Mouse (Mus musculus) hindbrain, embryonic 13.5 days (tissue): ENCODE measurements around the gene Slit1. TPM values are rescaled to one million over a fixed set of nuclear protein-coding genes. Genes with fewer than 3 reads are reported as not detected.

ENCODE experiments used
- ATAC-seq: fragments of 200-750 bp; cut with Nextera tagmentation; 2 replicates; pipeline ENCODE4 v1.8.0; 2017; ENCODE audit warnings: moderate TSS enrichment; ENCODE audit not compliant: low FRiP score
- H3K27ac ChIP-seq: fragments of 300-500 bp; sonication (generic); 2 replicates; pipeline ENCODE4 v1.5.1; 2015; ENCODE audit warnings: inconsistent platforms, mild to moderate bottlenecking, moderate library complexity
- H3K27me3 ChIP-seq: fragments of 300-500 bp; sonication (generic); 2 replicates; pipeline ENCODE4 v1.6.1; 2015; ENCODE audit warnings: mild to moderate bottlenecking, inconsistent platforms
- H3K36me3 ChIP-seq: fragments of 300-500 bp; sonication (generic); 2 replicates; pipeline ENCODE4 v1.6.1; 2015; ENCODE audit warnings: mild to moderate bottlenecking, inconsistent platforms
- H3K4me1 ChIP-seq: fragments of 300-500 bp; sonication (generic); replicated peaks from 2 replicates; pipeline ENCODE4 v1.6.1; 2015; ENCODE audit warnings: inconsistent platforms
- H3K4me2 ChIP-seq: fragments of 300-500 bp; sonication (generic); 2 replicates; pipeline ENCODE4 v1.6.1; 2015; ENCODE audit warnings: inconsistent platforms, mild to moderate bottlenecking, moderate library complexity
- H3K4me3 ChIP-seq: fragments of 300-500 bp; sonication (generic); 2 replicates; pipeline ENCODE4 v1.5.1; 2015; ENCODE audit warnings: mild to moderate bottlenecking, inconsistent platforms
- H3K9ac ChIP-seq: fragments of 300-500 bp; sonication (generic); 2 replicates; pipeline ENCODE4 v1.6.1; 2015; ENCODE audit warnings: mild to moderate bottlenecking, inconsistent platforms
- H3K9me3 ChIP-seq: fragments of 300-500 bp; sonication (generic); 2 replicates; pipeline ENCODE4 v1.6.1; 2016; ENCODE audit warnings: inconsistent platforms
- WGBS: fragments of 180-500 bp; shearing (Covaris S2); methylation state at CpG from one replicate; pipeline ENCODE4 v1.1.7; 2015; 5-methylcytosine and 5-hydroxymethylcytosine counted together
- polyA plus RNA-seq: library from polyadenylated mRNA; unstranded; fragments of >200 nt; fragmentation: Nextera tagmentation; extraction: Ambion mirVana; gene quantifications from 2 replicates; pipeline ENCODE4 v1.2.1, GENCODE M21; 2015

Gene Slit1
- polyA plus RNA-seq, 1 experiment from 2014 or later: 22.3 TPM

GRCm38 (mm10) chr19:41680267-41680666 lies 63.2 kb downstream of the Slit1 start:
- H3K27ac ChIP-seq: no peak overlapping the region
- H3K4me3 ChIP-seq: no peak overlapping the region
- H3K36me3 ChIP-seq: no peaks in the 10 kb centered on the region
- H3K27me3 ChIP-seq: peaks cover 36% of the 10 kb centered on the region
- H3K9ac ChIP-seq: no peak overlapping the region
- ATAC-seq: no peak
- 62% methylated on average over 1 of the region's 1 CpGs for WGBS
- no peak overlapping the region for H3K4me2 ChIP-seq
- H3K4me1 ChIP-seq: peaks cover 81% of the 10 kb centered on the region
- H3K9me3 ChIP-seq: no peaks in the 10 kb centered on the region

DNA sequence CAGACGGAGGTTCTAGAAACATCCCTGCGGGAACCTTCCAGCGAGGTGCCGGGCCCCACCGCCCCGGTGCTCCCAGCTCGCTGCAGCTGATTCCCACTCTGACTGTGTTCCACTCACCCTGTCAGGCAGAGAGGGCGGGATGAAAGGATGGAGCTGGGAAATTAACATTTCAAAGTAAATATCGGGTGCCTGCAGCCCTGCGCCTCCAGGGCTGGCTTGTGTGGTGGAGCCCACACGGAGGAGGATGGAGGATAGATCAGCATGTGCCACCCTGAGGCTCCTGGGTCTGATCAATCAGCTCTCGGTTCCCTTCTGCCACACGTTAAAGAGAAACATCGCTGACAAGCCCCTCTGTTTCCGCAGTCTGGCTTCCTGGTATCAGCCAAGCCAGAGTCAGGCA lies 64.4 kb downstream of the Slit1 start:
- no peaks in the 10 kb centered on the region for H3K36me3 ChIP-seq
- H3K27me3 ChIP-seq: peaks cover 30% of the 10 kb centered on the region
- H3K27ac ChIP-seq: peak overlapping the region; percentile 40; the same call in 1 of the 2 replicates
- H3K9ac ChIP-seq: peak overlapping the region; percentile 46
- no peak overlapping the region for H3K4me3 ChIP-seq
- WGBS: 7% methylated on average over 15 of the region's 15 CpGs
- H3K9me3 ChIP-seq: no peaks in the 10 kb centered on the region
- peak overlapping the region; percentile 29 for H3K4me2 ChIP-seq
- H3K4me1 ChIP-seq: peaks cover 81% of the 10 kb centered on the region
- no peak for ATAC-seq

DNA sequence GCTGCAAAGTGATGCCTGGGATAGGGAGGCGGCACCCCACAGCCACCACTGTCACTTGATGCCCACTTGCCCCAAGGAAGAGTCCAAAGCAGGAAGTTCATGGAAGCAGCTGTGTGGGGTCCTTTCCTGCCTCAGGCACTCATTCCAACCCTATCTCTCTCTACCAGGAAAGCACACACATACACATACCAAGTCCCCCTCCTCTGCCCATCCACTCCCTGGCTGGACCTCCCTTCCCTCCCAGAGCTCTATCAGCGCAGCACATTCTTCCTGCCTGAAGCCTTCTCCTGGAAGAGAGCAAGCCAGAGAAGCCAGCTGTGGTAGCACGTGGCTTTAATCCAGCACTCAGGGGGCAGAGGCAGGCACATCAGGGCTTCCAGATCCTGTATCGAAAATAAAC lies 65.9 kb downstream of the Slit1 start:
- ATAC-seq: no peak
- H3K27ac ChIP-seq: no peak overlapping the region
- H3K9me3 ChIP-seq: no peaks in the 10 kb centered on the region
- peaks cover 91% of the 10 kb centered on the region for H3K4me1 ChIP-seq
- H3K36me3 ChIP-seq: no peaks in the 10 kb centered on the region
- no peak overlapping the region for H3K4me3 ChIP-seq
- no peak overlapping the region for H3K4me2 ChIP-seq
- peaks cover 27% of the 10 kb centered on the region for H3K27me3 ChIP-seq
- no peak overlapping the region for H3K9ac ChIP-seq
- WGBS: 65% methylated on average over 4 of the region's 4 CpGs

DNA sequence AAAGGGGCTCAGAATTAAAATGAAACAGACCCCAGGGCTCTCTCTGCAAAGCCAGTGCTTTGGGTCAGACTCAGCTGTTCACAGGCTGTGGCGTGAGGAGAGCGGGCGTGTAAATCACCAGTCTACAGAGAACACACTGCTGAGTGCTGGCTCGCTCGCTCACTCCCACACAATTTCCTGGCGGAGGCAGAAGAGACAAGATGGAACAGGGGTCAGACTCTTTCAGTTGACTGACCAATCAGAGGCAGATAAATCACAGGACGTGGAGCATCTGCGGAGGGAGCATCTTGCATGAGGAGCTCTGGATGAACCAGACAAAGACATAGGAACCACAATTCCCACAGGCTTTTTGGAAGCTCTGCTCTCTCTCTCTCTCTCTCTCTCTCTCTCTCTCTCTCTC lies 67.9 kb downstream of the Slit1 start:
- Histone ChIP-seq H3K4me2 (no peak overlapping the region), H3K27me3 (peaks cover 27% of the 10 kb centered on the region), H3K4me1 (peaks cover 96% of the 10 kb centered on the region), H3K9ac (0 out of 2 replicates have a peak overlapping the region, but pooled peaks have one; percentile 49), H3K4me3 (no peak overlapping the region), H3K36me3 (no peaks in the 10 kb centered on the region), H3K27ac (peak overlapping the region; percentile 73), H3K9me3 (no peaks in the 10 kb centered on the region)
- WGBS: 31% methylated on average over 8 of the region's 8 CpGs
- ATAC-seq: no peak

- Histone ChIP-seq H3K9me3 (no peaks in the 10 kb centered on the region), H3K4me3 (no peak overlapping the region), H3K36me3 (no peaks in the 10 kb centered on the region), H3K27me3 (peaks cover 27% of the 10 kb centered on the region), H3K27ac (no peak overlapping the region), H3K4me1 (peaks cover 97% of the 10 kb centered on the region), H3K9ac (no peak overlapping the region), H3K4me2 (no peak overlapping the region)
- whole genome bisulfite sequencing: 73% methylated on average over 4 of the region's 4 CpGs
- ATAC-seq: no peak
Observed at GRCm38 (mm10) chr19:41674366-41674765, 69.1 kb downstream of the Slit1 start.

DNA sequence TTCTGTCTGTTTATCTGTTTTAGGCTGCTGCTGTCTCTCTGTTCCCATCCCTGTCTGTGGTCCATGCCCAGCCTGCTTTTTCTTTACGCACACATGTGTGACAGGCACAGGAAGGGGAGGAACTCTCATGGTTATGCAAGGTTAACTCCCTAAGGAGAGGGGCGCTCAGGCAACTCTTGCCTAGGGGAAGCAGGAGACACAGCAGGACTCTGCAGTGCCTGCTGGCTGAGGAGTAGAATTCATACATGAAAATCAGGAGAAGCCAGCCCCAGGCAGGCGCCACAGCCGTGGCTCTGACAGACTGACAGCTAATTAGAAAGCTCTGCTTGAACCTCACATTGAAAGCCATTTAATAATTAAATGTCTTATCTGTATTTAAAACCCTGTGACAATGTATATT lies 70.6 kb downstream of the Slit1 start:
- Histone ChIP-seq H3K36me3 (no peaks in the 10 kb centered on the region), H3K27ac (peak overlapping the region; percentile 78), H3K9me3 (no peaks in the 10 kb centered on the region), H3K27me3 (peaks cover 22% of the 10 kb centered on the region), H3K9ac (no peak overlapping the region), H3K4me2 (no peak overlapping the region), H3K4me1 (peaks cover 97% of the 10 kb centered on the region), H3K4me3 (no peak overlapping the region)
- 0 out of 2 replicates have a peak, but pooled peaks have one; percentile 8 for ATAC-seq
- WGBS: 13% methylated on average over 4 of the region's 4 CpGs

GRCm38 (mm10) chr19:41670931-41671330 lies 72.5 kb downstream of the Slit1 start:
- ATAC-seq: no peak
- WGBS: 21% methylated on average over 7 of the region's 7 CpGs

GRCm38 (mm10) chr19:41670473-41670872 lies 73.0 kb downstream of the Slit1 start:
- Histone ChIP-seq H3K4me2 (no peak overlapping the region), H3K4me1 (peaks cover 88% of the 10 kb centered on the region), H3K36me3 (no peaks in the 10 kb centered on the region), H3K9ac (0 out of 2 replicates have a peak overlapping the region, but pooled peaks have one; percentile 24), H3K27me3 (peaks cover 30% of the 10 kb centered on the region), H3K9me3 (no peaks in the 10 kb centered on the region), H3K4me3 (no peak overlapping the region), H3K27ac (peak overlapping the region; percentile 78)
- WGBS: 8% methylated on average over 5 of the region's 5 CpGs
- no peak for ATAC-seq

More at GRCm38 (mm10) chr19:41670931-41671330, 72.5 kb downstream of the Slit1 start:
- no peaks in the 10 kb centered on the region for H3K36me3 ChIP-seq
- no peak overlapping the region for H3K9ac ChIP-seq
- peak overlapping the region; percentile 78 for H3K27ac ChIP-seq
- no peak overlapping the region for H3K4me3 ChIP-seq
- no peaks in the 10 kb centered on the region for H3K9me3 ChIP-seq
- no peak overlapping the region for H3K4me2 ChIP-seq
- H3K27me3 ChIP-seq: peaks cover 26% of the 10 kb centered on the region
- peaks cover 88% of the 10 kb centered on the region for H3K4me1 ChIP-seq

DNA sequence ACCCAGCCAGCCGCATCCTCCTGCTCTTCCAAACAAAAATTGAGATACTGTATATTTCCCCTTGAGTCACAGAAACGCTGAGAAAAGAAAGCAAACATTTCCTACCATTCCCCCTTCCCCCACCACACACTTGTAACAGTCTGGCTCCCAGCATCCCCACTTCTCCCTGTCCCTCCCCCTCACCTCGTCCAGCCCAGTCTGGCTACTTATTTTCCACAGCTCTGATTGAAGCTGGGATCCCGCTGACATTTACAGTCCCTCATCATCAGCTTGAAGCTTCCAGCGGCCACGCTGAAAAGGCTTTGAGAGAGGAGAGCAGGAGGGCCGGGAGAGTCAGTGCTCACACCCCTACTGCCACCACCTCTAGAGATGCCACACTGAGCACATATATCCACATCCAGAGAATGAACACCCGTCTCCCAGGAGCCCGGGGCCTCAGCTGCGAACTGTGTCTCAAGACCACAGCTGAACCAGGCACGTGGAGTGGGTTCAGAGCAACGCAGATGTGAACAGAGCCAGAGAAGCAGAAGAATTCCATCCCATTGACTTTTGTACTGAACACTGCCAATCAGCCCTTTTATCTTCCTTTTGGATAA lies 73.6 kb downstream of the Slit1 start:
- peaks cover 86% of the 10 kb centered on the region for H3K4me1 ChIP-seq
- H3K9me3 ChIP-seq: no peaks in the 10 kb centered on the region
- WGBS: 11% methylated on average over 12 of the region's 12 CpGs
- H3K9ac ChIP-seq: peak overlapping the region; percentile 26; the same call in 1 of the 2 replicates
- no peak overlapping the region for H3K4me2 ChIP-seq
- no peaks in the 10 kb centered on the region for H3K36me3 ChIP-seq
- H3K27ac ChIP-seq: peak overlapping the region; percentile 78
- no peak; the same call in 1 of the 2 replicates for ATAC-seq
- peaks cover 37% of the 10 kb centered on the region for H3K27me3 ChIP-seq
- H3K4me3 ChIP-seq: no peak overlapping the region

DNA sequence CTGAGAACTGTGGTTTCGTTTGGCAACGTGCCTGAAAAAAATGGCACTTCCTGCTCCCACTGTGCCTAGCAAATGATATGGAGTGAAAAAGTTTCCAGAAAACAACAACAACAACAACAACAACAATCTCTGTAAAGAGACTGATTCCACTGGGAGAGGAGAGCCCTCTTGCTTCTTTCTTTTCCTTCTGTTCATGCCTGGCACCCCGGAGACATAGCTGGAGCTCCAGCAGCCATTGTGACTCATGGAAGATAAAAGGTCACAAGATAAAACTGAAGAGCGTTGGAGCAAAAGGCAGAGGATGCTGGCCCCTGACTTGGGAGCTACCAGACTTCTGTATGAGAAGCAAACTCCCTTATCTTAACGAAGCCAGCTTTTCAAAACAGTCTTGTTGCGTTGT lies 75.9 kb downstream of the Slit1 start:
- no peak overlapping the region for H3K4me3 ChIP-seq
- peaks cover 43% of the 10 kb centered on the region for H3K27me3 ChIP-seq
- no peaks in the 10 kb centered on the region for H3K9me3 ChIP-seq
- no peaks in the 10 kb centered on the region for H3K36me3 ChIP-seq
- no peak overlapping the region for H3K27ac ChIP-seq
- H3K4me1 ChIP-seq: peaks cover 86% of the 10 kb centered on the region
- no peak overlapping the region for H3K4me2 ChIP-seq
- ATAC-seq: no peak
- no peak overlapping the region for H3K9ac ChIP-seq
- 45% methylated on average over 6 of the region's 6 CpGs for WGBS

GRCm38 (mm10) chr19:41665941-41666340 lies 77.5 kb downstream of the Slit1 start:
- Histone ChIP-seq H3K4me3 (no peak overlapping the region), H3K27ac (no peak overlapping the region)
- no peak for ATAC-seq

DNA sequence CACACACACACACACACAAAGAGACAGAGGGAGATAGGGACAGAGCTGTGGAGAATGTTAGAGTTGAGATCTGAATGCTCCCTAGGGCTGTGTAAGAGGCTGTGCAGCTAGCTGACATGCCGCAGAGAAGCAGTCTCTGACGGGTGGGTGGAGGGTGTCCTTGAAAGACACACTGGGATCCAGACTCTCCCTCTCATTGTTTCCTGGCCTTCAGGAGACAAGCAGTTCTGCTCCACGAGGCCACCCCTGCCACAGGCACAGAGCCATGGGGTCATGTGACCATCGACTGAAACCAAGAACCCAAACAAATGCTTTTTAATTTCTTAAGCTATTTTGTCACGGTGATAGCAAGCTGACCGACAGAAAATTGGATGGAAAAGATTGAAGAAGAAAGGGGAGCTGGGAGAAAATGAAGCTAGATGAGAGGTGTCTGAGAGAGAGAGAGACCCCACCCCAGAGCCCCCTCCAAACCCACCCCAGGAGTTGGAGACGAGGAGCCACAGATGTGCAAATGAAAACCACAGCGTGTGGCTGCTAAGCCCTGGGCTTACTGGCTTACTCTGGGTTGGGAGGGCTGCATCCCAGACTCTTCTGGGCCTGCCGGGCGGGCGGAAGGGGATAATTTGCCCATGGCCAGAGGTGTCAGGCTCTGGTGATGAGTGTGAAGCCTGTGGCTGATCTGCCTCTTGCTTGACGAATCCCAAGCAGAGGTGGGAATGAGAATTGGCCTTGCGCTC lies 79.8 kb downstream of the Slit1 start:
- Histone ChIP-seq H3K4me2 (no peak overlapping the region), H3K9me3 (no peaks in the 10 kb centered on the region), H3K27ac (peak overlapping the region; percentile 71), H3K27me3 (peaks cover 69% of the 10 kb centered on the region), H3K4me1 (peaks cover 81% of the 10 kb centered on the region), H3K4me3 (no peak overlapping the region), H3K9ac (peak overlapping the region; percentile 36; the same call in 1 of the 2 replicates), H3K36me3 (no peaks in the 10 kb centered on the region)
- 0 out of 2 replicates have a peak, but pooled peaks have one; percentile 22 for ATAC-seq
- WGBS: 7% methylated on average over 13 of the region's 13 CpGs

More at GRCm38 (mm10) chr19:41665941-41666340, 77.5 kb downstream of the Slit1 start:
- no peaks in the 10 kb centered on the region for H3K9me3 ChIP-seq
- no peaks in the 10 kb centered on the region for H3K36me3 ChIP-seq
- H3K4me2 ChIP-seq: no peak overlapping the region
- H3K9ac ChIP-seq: no peak overlapping the region
- 71% methylated on average over 4 of the region's 4 CpGs for whole genome bisulfite sequencing
- peaks cover 50% of the 10 kb centered on the region for H3K27me3 ChIP-seq
- H3K4me1 ChIP-seq: peaks cover 82% of the 10 kb centered on the region
